Mouse (Mus musculus) 3134 (cell line): ENCODE results near the gene Adcy7.
A peak's percentile ranks its signal among the peaks of the same experiment; 100 is the strongest.

ENCODE experiments used
- DNase-seq: peaks from one replicate; pipeline ENCODE4 v3.0.0-alpha.2; 2011; ENCODE audit warnings: low spot score; ENCODE audit not compliant: insufficient read length; ENCODE audit errors: extremely low read depth

Gene Adcy7

DNA sequence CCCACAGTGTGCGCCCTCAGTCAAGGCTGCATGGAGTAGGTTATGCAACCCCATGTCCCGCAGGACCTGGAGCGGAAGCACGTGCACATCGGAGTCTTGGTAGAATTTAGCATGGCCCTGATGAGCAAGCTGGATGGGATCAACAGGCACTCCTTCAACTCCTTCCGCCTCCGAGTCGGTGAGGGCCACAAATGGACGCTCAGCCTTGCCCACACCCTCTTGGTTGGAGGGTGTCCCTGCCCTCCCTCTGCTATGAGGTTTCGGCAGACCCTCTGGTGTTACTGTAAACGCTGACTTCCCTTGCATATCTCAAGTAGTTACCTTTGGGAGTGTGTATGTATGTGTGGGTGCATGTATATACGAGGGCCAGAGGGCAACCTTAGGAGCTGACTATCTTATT, 54.1 kb downstream of the Adcy7 start:
- DNase-seq, result no peak

DNA sequence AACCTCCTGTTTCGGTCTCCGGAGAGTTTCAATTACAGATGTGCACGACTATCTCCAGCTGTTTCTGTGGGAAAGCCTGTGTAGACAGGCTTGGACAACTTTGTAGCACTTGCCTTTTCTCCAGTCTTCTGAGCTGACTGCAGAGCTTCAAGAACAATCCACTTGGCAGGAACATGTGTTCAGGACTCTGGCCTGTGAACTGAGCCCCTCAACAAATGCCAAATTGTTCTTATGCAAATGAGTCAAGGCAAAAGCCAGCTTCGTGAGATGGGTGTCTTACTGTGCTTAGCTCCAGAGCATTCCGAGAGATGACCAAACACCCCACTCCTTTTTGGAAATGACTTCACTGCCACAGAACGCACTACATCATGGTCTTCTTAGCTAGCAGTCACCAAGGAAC, 56.5 kb downstream of the Adcy7 start:
- no peak for DNase-seq

DNA sequence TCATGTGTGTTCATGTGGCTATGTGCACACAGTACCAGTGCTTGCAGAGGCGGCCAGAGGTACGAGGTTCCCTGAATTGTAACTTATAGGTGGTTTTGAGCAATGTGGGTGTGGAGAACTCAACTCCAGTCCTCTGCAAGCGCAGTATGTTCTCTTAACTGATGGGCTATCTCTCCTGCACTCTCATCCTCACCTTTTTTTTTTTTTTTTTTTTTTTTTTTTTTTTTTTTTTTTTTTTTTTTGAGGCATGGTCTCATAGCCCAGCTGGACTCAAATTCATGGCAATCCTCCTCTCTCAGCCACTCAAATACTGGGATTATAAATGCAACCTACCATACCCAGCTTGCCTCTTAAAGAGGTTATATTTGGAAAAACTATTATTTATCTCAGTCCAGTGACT, 58.6 kb downstream of the Adcy7 start:
- no peak for DNase-seq

DNA sequence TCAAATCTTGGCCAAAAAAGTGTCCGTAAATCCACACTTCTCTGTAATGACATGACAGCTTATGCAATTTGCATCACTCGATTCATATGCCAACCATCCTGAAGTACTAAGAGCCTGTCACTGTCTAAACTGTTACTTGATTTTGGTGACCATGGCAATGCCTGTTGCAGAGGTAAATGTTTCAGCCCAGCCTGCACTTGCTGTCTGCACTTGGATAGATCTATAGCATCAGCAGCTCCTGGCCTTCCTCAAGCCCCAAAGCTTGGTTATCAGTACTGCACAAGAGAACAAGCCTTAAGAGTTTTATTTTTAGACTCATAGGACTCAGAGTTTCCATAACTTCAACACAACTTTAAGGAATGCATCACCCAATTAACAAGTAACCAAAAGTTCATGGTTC, 62.2 kb downstream of the Adcy7 start:
- no peak for DNase-seq

DNA sequence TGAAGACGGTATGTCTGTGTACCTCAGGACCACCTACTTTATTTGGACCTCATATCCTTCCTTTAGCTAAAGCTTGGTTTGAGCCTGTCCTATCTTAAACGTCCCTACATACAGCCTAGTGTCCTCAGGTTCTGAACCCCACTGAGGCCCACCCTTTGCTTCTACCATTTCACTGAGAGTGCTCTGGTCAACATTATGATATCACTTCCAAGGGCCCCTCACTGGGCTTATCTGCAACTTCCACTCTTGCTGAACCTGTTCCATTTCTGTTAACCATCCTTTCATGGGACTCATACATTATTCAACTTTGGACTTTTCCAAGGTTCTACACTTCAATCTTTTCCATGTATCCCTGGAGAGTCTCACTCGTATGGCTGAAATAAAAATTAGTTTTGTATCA, 62.8 kb downstream of the Adcy7 start:
- DNase-seq, result no peak

DNA sequence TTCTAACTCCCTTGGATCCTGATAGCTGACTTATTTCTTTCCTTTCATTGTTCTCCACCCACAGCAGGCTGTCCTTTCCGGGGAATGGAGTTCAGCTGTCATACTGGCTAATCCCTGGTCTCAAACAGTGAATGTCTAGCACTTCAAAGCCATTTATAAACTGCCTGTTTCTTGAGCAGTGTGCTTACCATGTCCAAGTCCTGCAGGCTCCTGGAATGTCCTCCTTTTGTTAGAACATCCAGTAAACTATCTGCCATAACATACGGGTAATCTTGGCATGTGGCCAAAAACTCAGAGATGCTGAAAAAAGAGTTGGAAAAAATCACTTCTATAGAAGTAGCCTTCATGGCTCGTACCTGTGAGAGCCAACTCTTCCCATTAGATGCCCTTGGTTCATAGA, 67.0 kb downstream of the Adcy7 start:
- DNase-seq, result no peak

DNA sequence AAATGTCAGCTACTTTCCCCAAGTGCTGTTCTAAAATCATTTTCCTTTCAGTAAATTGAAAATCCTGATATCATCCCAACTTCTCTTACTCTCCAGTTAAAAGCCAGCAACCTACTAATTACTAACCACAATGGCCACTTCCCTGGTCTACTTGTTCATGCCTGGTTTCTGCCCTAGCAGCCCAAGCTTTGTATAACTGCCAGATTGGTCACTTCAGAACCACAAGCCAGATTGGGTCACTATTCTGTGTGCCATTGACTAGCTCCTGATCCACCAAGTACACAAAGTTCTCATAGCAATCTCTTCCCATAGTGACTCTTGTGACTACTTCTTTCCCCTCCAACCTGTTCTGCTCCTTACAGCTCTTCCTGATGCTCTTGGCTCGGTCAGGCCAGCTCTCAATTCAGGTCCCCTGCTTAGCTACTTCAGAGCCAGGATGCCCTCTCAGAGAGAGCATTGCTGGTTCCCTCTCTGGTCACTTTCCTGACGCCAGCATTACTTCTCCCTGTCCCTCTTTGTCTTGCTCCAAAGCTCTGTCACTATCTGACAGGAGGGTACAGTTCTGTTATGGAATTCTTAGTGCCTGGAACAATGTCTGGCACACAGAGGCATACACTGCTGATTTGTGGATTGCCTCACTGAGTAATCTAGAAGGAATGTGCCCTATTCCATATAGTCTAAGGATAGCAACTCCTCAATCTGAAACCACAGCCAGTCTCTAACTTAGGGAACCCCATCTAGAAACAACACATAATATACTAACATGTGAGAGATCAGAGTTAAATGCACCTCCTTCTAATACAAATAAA, 67.9 kb downstream of the Adcy7 start:
- DNase-seq, result peak; percentile 37

DNA sequence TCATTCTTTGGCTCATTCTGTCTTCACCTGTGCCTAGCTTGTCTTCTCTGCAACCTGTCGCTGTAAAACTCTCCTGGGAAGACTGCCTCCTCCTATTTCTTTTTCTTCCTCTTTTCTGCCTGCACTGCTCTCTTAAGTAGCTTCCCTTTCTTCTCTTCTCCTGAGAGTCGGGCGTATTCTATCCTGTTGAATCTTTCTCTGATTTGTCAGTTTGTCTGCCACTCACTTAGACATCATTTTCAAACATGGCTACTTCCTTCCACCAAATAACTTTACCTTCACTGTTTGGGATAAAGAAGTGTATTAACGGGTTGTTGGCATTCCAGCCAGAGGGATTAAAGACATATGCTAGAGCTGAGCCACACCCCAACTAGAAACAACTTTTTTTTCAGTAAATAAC, 69.8 kb downstream of the Adcy7 start:
- DNase-seq, result no peak

DNA sequence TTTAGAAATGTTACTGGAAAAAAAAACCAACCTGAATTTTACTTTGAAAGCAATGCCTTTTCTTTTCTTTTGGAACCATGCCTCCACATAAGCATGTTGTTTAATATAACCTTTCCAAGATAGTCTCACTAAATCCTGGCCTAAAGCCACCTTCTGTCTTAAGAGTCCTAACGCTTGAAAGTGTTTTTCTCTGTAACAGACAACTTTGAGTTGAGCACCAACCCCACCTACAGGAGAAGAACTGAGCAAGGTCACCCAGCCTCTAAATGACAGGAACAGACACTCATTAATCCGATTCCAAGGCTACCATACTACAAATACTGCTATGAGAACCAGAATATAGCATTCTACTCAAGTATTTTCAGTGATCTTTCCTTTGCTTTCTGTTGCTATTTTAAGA, 76.8 kb downstream of the Adcy7 start:
- no peak for DNase-seq

DNA sequence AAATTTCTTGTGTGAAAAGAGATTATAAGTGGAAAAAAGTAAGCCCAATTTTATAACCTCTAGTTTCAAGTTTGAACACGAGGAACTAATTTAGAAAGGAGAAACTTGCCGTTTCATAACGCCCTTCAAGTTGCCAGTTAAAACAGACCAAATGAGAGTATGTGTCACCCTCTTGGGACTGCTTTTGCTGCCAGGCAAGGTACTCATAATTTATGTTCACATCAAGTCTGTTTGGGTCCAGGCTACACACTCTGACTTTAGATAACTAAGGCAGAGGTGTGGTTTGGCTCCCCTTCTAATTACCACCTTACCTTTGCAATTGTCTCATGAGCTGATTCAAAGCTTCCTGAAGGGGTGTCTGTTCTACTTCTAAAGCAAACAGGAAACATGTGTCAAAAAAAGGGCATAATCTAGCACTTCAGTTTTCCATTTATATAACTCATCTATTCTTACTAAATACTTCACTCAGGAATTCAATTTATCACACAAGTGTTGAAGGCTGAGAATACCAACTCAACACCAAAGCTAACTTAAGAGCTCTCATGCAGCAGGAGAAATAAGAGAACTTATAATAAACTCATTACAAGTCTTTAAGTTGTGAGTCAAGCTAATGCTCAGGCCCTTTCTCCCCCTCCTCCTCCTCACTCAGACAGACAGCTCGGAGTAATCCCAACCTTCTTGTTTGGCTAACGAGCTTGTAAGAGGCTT, 85.2 kb downstream of the Adcy7 start:
- no peak for DNase-seq

DNA sequence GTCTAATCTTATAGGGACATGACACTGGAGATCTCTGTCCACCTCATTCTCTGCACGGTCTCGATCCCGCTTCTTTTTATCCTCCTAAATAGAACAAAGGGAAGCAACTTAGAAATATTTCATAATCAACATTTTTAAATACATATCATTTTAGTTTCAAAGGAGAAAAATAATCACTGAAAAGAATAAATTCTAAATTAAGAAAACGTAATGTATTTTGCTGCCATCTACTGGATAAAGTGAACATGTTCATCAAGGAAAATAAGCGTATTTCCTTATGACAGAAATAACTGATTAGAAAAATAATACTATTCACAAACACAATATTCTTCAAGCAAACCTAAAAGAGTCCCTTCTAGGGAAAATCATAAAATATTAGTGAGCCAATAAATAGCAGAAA, 85.7 kb downstream of the Adcy7 start:
- no peak for DNase-seq

DNA sequence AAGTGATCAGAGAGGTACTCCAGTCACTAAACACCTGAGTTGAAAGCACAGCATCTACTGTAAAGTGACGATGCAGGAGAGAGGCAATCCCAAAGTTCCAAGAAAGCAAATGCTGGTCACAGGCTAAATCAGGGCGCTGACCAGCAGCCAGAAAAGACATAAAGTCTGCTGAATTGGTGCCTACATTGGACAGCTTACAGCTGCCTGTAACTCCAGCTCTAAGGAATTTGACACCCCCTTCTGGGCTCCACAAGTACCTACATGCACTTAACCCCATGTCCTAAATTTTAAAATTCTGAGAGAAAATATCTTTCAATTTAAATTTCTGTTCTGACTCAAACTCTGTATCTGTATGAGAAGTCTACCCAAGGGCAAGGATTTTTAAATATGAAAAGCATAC, 87.8 kb downstream of the Adcy7 start:
- no peak for DNase-seq

DNA sequence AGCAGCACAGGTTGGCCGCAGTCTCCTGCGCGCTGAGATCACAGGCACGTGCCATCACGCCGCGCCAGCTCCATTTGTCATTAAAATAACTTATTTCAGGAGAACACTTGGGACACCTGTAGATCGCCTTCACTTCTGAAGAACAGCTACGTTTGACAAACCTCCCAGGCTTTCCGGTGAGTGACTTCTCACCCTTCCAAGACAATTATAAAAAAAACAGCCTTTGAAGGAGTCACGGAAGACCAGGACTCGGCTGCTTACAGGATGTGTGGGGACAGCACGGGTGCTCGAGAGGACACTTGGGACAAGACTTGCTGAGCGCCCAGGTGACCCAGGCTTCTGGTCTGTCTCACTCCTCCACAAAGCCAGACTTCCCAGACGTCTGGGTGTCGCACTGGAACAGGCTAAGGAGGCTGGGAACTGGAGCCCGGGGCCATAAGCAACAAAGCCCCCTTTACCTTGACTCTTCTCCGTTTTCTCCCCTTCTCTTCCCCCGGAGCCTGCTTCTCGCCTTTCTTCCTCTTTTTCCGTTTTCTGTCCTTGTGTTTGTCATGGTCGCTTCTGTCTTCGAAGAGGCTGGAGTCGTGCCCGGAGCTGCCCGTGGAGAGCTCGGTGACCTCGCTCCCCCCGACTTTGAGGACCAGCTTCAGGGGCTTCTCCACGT, 89.0 kb downstream of the Adcy7 start:
- DNase-seq, result no peak

DNA sequence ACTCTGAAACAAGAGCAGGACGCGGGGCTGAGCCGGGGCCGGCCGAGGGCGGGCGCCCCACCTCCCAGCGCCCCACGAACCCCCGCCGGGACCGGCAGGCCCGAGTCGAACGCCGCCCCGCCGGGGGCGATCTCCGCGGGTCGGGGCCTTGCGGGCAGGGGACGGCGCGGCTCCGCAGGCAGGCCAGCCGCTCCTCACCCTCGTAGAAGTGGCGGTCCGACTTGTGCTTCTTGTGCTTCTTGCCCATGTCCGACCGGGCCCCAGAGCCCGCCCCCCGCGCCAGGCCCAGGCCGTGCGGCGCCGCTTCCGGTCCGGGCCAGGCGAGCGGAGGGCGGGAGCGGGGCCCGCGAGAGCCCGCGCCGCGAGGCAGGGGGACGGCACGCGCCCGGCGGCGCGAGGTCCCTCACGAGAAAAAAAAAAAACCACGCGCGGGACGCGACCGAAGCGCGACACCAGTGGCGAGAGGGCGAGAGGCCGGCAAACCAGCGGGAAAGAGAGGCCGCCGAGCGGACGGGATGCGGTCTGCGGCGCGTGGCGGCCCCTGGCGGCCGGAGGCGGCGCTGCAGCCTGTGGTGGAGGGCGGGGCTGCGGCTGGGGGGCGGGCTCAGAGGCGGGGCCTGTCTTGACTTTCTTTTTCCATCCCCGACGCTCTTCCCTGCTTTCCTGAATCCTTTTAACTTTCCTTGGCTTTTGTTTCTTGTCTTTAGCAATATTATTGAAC, 89.7 kb downstream of the Adcy7 start, which contains the start of gene Brd7:
Gene Brd7 (minus strand): TSS at position 487 of the 721 bp plus-strand sequence.
- DNase-seq, result peak; percentile 79

DNA sequence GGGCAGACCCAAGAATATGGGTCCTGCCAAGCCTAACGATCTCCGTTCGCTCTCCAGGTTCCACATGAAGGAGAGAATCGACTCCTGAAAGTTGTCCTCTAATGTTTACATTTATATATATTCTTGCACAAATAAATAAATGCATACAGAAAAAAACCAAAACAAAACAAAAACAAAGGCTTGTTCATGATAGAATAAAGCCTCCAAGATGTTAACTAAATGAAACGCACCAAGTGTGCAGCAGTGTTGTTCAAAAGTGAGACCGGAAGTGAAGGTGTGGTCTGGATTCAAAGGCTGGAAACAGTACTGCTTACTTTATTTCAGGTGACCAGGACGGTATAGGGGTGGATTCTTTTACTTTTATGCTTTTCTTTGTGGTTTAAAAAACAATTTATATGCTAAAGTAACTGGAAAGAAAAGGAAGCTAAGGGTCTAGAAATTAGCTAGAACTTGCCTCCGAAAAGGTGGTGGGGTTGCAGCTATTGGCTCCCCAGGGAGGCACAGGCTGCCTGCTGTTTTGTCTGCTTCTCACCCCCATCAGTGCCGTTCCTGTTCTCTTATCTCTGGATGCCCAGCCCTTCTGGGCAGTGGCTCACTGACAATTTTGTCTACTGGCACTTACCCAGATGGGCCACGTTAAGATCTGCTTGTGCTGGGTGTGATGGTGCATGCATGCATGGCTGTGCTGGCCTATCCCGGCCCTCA, 90.4 kb downstream of the Adcy7 start:
- no peak for DNase-seq

DNA sequence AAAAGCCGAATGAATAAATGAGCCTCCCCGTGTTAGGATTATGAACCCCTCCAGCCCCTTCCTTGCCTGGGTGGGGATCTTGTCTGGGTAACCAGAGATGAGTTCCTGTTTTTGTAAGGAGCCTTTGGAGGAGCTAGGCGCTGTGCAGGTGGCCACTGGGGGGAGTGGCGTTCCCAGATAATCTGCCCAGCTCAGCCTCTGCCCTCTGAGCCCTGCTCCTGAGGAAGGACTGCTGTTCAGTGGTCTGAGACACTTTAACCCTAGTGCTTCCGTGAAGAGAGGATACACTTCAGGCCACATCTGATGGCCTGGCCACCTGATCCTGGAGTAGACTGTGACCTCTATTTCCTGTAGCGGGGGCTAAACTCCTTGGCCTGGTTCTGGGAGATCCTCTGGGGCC, 97.0 kb downstream of the Adcy7 start:
- DNase-seq, result no peak

DNA sequence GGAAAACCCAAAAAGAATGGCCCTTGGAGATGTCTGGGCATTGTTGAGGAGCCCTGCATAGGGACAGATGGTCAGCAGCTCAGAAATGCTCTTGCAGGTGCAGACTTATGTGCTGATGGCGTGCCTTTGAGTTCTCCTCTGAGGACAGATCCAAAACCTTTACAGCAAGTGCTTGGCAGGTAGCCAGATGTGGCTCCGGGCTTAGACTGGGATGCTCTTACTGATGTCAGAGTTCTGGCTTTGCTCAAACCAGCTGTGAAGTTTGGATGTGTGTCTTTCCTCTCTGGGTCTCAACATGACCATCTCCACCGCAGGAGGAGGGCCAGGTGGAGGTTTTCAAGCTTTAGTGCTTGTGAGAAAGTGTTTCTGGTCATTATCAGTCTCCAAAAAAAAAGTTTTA, 97.6 kb downstream of the Adcy7 start:
- no peak for DNase-seq

DNA sequence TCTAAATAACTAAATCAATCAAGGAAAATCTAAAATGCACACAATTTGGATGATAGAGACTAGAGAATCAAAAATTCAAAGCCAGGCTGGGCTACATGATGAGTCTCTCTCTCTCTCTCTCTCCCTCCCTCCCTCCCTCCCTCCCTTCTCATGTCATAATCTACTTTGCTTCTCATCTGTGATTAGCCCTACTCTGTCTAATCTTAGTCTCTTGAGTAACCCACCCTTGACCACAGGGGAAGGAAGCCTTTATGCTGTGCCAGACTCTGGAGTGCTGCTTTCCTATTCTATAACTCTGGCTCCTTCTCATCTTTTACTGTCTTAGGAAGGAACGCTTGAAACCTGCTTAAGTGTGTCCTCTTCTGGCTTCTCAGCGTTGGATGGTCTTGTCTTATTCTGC, 99.3 kb downstream of the Adcy7 start:
- no peak for DNase-seq

DNA sequence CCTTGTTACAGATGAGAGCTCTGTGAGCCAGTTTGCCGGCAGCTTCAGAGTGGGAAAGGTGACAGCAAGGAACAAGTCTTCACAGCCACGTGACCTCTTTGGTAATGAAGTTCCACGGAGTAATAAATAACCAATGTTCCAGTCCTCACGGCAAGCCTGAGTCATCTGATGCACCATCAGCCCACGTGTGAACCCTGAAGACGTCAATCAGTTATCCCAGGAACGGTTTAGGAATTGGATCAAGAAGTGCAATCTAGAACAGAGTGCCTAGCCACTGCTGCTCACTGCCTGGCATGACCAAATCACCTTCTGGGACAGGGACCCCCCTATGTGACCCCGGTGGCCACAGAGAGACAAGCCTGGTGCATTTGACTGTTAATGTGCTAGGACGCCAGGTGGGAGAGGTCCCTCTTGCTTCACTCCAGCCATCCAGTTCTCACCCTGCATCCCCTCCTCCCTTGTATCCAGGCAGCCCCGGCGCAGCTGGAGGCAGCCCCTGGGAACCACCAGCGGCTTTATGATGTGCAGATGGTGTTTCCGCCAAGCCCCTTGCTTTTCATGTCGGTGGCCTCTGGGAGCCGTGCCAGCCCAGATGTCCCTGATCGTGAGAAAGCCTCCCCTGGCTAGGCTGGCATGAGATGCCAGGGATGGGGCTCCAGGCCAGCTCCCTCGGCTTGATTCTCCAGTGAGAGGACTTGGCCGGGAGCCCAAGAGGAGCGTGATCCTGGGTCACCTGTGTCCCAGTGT, 104.8 kb downstream of the Adcy7 start:
- no peak for DNase-seq
